Mouse (Mus musculus): ENCODE measurements around the gene Cldn5.

Gene Cldn5

GRCm38 (mm10) chr16:18785485-18785884, 8.8 kb downstream of the Cldn5 start:
- DNase-seq = no peak

GRCm38 (mm10) chr16:18786652-18787051, 10.0 kb downstream of the Cldn5 start:
- DNase-seq = no peak

- DNase-seq = no peak
These were observed 12.2 kb downstream of the Cldn5 start for GRCm38 (mm10) chr16:18788627-18789406.

GRCm38 (mm10) chr16:18795223-18795899, 18.7 kb downstream of the Cldn5 start:
- DNase-seq = peak; percentile 31

GRCm38 (mm10) chr16:18796645-18797044, 20.0 kb downstream of the Cldn5 start:
- no peak for DNase-seq

GRCm38 (mm10) chr16:18798151-18798550, 21.5 kb downstream of the Cldn5 start:
- no peak for DNase-seq

GRCm38 (mm10) chr16:18798841-18799240, 22.2 kb downstream of the Cldn5 start:
- peak; percentile 74 for DNase-seq

GRCm38 (mm10) chr16:18805746-18806145, 29.1 kb downstream of the Cldn5 start:
- no peak for DNase-seq

GRCm38 (mm10) chr16:18809001-18809400, 32.4 kb downstream of the Cldn5 start:
- DNase-seq = no peak

GRCm38 (mm10) chr16:18811032-18811431, 34.4 kb downstream of the Cldn5 start:
- no peak for DNase-seq

- peak; percentile 85 for DNase-seq
These were observed 35.1 kb downstream of the Cldn5 start, which contains the start of the genes Ufd1 and Cdc45 for GRCm38 (mm10) chr16:18811468-18812384. Ufd1 (plus strand) TSS chr16:18811779. Cdc45 (minus strand) TSS chr16:18811987.

GRCm38 (mm10) chr16:18812385-18812910, 35.8 kb downstream of the Cldn5 start:
- DNase-seq = no peak

GRCm38 (mm10) chr16:18822356-18822755, 45.7 kb downstream of the Cldn5 start:
- no peak for DNase-seq

GRCm38 (mm10) chr16:18822925-18823324, 46.3 kb downstream of the Cldn5 start:
- DNase-seq = peak; percentile 37

All from right cerebral cortex, postnatal 25 days (tissue).